Mouse (Mus musculus): Measurements from ENCODE around the gene Pkd1l1. TPM values are rescaled to one million over a fixed set of nuclear protein-coding genes. Genes with fewer than 3 reads are reported as not detected.

The Pkd1l1 gene
- polyA plus RNA-seq, 1 experiment from 2014 or later, result 0.19 TPM

DNA sequence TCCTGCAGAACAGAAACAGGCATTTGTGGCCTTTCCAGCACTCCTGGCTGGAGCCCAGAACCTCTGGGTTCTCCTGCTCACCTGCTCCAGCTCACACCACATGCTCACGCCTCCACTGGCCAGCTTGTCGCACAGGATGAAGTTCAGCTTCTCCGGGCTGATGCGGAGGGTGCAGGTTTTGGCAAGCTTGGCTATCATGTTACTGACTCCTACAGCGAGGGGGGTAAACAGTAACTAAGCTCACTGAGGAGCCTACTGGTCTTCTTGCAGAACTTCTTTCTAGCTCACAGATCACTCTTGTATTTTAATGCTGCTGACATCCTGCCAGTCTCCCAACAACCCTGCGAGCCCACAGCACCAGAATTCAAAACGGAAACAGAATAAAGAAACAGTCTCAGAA lies 37.4 kb upstream of the Pkd1l1 start:
- peak overlapping the region; percentile 82 for H3K9ac ChIP-seq (ENCODE audit: low read length)
- H3K4me2 ChIP-seq (replicated peaks; ENCODE audit: low read depth), result peak overlapping the region; percentile 65
- H3K27me3 ChIP-seq (ENCODE audit: control insufficient read depth, insufficient read depth, low read length), result no peaks in the 10 kb centered on the region
- H3K27ac ChIP-seq (replicated peaks), result peak overlapping the region; percentile 90
- peak; percentile 77 for ATAC-seq (ENCODE audit: low FRiP score, low TSS enrichment)
- WGBS, result 0% methylated on average over 7 of the region's 7 CpGs
- H3K9me3 ChIP-seq (ENCODE audit: control insufficient read depth, low read length), result no peaks in the 10 kb centered on the region
- TF ChIP-seq CTCF (IDR thresholded peaks at IDR 0.05; ENCODE audit: low read depth), result peak; percentile 13
- TF ChIP-seq EP300 (optimal IDR thresholded peaks at IDR 0.05), result no peak
- no peaks in the 10 kb centered on the region for H3K4me1 ChIP-seq (replicated peaks; ENCODE audit: control insufficient read depth, insufficient read depth)
- peak overlapping the region; percentile 80 for H3K4me3 ChIP-seq (ENCODE audit: low read depth, low read length)
- H3K36me3 ChIP-seq (ENCODE audit: control insufficient read depth, insufficient read depth, low read length), result 0 out of 2 replicates have a peak, but pooled peaks cover 2% of the 10 kb centered on the region
- peak; percentile 50 for DNase-seq (ENCODE audit: low spot score)

DNA sequence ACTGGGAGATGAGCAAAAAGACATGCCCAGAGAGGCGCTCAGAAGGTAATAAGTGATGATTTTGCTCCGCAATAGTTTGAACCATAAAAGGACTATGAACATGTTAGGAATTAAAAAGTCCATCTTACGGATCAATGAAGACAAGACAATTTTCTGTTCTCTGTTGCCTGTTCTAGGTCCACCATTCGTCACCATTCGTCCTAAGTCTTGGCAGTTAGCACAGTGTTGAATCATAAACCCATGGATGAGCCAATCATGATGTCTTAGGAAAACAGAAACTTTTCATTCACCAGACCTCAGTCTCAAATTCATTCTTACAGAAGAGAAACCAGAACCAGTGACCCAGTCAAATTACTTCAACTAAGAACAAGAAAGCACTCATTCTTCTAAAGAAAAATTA lies 35.7 kb upstream of the Pkd1l1 start:
- no peak overlapping the region for H3K27ac ChIP-seq (replicated peaks)
- peaks cover 4% of the 10 kb centered on the region for H3K36me3 ChIP-seq (ENCODE audit: control insufficient read depth, insufficient read depth, low read length)
- DNase-seq (ENCODE audit: low spot score) (no peak), ATAC-seq (ENCODE audit: low FRiP score, low TSS enrichment) (no peak)
- H3K27me3 ChIP-seq (ENCODE audit: control insufficient read depth, insufficient read depth, low read length), result no peaks in the 10 kb centered on the region
- H3K4me1 ChIP-seq (replicated peaks; ENCODE audit: control insufficient read depth, insufficient read depth), result no peaks in the 10 kb centered on the region
- 95% methylated on average over 5 of the region's 5 CpGs for WGBS
- TF ChIP-seq CTCF (IDR thresholded peaks at IDR 0.05; ENCODE audit: low read depth), result no peak
- TF ChIP-seq EP300 (optimal IDR thresholded peaks at IDR 0.05), result no peak
- H3K4me3 ChIP-seq (ENCODE audit: low read depth, low read length), result no peak overlapping the region
- no peak overlapping the region for H3K4me2 ChIP-seq (replicated peaks; ENCODE audit: low read depth)
- H3K9ac ChIP-seq (ENCODE audit: low read length), result no peak overlapping the region
- no peaks in the 10 kb centered on the region for H3K9me3 ChIP-seq (ENCODE audit: control insufficient read depth, low read length)

DNA sequence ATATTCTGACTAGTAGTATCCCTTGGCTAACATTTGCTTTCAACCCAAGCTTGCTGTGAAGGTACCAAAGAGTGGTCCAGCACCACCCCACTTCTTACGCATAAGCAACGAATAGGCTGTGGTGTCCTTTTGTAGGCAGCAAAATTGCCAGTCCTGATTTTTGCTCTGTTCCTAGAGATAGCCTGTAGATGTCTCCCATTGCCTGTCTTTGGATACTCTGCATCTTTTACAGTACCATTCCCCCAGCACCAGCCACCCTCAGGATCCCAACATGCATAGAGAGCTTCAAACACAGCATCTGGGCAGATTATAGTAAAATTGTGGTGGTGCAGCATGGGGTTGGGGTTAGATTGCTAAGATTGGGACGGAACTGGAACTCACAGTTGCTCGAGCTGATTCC lies 15.0 kb upstream of the Pkd1l1 start:
- TF ChIP-seq CTCF (IDR thresholded peaks at IDR 0.05; ENCODE audit: low read depth), result peak; percentile 29; the same call in 1 of the 2 replicates
- TF ChIP-seq EP300 (optimal IDR thresholded peaks at IDR 0.05), result no peak
- H3K36me3 ChIP-seq (ENCODE audit: control insufficient read depth, insufficient read depth, low read length), result 0 out of 2 replicates have a peak, but pooled peaks cover 2% of the 10 kb centered on the region
- DNase-seq (ENCODE audit: low spot score) (no peak), ATAC-seq (ENCODE audit: low FRiP score, low TSS enrichment) (no peak)
- WGBS, result 70% methylated on average over 4 of the region's 4 CpGs
- H3K4me2 ChIP-seq (replicated peaks; ENCODE audit: low read depth), result no peak overlapping the region
- no peak overlapping the region for H3K9ac ChIP-seq (ENCODE audit: low read length)
- H3K4me3 ChIP-seq (ENCODE audit: low read depth, low read length), result no peak overlapping the region
- no peaks in the 10 kb centered on the region for H3K4me1 ChIP-seq (replicated peaks; ENCODE audit: control insufficient read depth, insufficient read depth)
- H3K27ac ChIP-seq (replicated peaks), result no peak overlapping the region
- H3K9me3 ChIP-seq (ENCODE audit: control insufficient read depth, low read length), result no peaks in the 10 kb centered on the region
- no peaks in the 10 kb centered on the region for H3K27me3 ChIP-seq (ENCODE audit: control insufficient read depth, insufficient read depth, low read length)

DNA sequence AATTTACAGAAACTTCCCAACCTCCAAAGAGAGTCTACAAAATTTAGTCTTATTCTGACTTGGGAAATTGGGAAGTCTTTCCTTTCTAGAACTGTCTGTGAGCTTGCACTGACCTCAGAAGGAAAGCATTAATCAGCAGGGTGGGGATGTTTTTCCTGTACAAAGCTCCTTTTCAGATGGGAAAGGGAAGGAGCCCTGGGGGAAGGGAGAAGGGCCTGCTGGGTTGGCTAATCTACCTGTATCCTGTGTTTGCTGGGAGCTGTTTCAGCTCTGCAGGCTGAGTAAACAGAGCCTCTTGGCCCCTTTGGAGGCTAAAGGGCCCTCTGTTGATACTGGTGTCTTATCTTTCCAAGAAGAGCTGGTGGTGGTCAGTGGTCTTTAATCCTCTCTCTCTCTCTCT lies 13.0 kb upstream of the Pkd1l1 start:
- no peak for TF ChIP-seq CTCF (IDR thresholded peaks at IDR 0.05; ENCODE audit: low read depth)
- no peak for TF ChIP-seq EP300 (optimal IDR thresholded peaks at IDR 0.05)
- DNase-seq (ENCODE audit: low spot score) (peak; percentile 69), ATAC-seq (ENCODE audit: low FRiP score, low TSS enrichment) (peak; percentile 79)
- no peak overlapping the region for H3K4me2 ChIP-seq (replicated peaks; ENCODE audit: low read depth)
- no peaks in the 10 kb centered on the region for H3K4me1 ChIP-seq (replicated peaks; ENCODE audit: control insufficient read depth, insufficient read depth)
- H3K4me3 ChIP-seq (ENCODE audit: low read depth, low read length), result no peak overlapping the region
- 0 out of 2 replicates have a peak overlapping the region, but pooled peaks have one; percentile 40 for H3K27ac ChIP-seq (replicated peaks)
- no peaks in the 10 kb centered on the region for H3K27me3 ChIP-seq (ENCODE audit: control insufficient read depth, insufficient read depth, low read length)
- H3K9me3 ChIP-seq (ENCODE audit: control insufficient read depth, low read length), result no peaks in the 10 kb centered on the region
- no peak overlapping the region for H3K9ac ChIP-seq (ENCODE audit: low read length)
- no peaks in the 10 kb centered on the region for H3K36me3 ChIP-seq (ENCODE audit: control insufficient read depth, insufficient read depth, low read length)

DNA sequence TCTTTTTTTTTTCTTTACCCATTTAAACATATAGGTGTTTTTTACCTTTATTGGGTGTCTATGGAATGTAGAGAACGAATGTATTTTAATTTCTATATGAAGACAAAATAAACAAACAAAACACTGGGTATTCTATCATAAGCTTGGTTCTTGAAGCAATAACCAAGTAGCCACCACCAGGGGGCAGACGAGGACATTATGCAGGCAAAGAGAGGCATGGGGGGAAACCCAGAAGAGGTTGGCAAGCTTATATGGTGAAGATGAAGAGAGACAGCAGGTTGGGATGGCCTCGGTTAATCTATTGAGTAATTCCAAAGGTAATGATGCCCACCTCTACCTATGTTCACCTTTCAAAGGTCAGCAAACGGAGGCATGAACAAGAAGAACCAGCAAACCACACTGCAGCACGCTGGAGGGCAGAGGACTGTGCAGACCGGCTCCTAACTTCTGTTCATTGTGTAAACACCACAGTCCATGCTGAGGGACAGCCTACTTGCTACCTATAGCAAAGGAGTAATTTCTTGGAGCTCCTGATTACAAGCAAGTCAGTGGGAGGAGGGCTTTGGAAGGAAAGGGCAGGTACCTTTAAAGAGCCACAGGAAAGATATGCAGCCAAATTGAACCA lies 10.3 kb upstream of the Pkd1l1 start:
- H3K4me1 ChIP-seq (replicated peaks; ENCODE audit: control insufficient read depth, insufficient read depth), result no peaks in the 10 kb centered on the region
- no peaks in the 10 kb centered on the region for H3K27me3 ChIP-seq (ENCODE audit: control insufficient read depth, insufficient read depth, low read length)
- H3K4me3 ChIP-seq (ENCODE audit: low read depth, low read length), result no peak overlapping the region
- peak; percentile 83 for DNase-seq (ENCODE audit: low spot score)
- H3K27ac ChIP-seq (replicated peaks), result no peak overlapping the region
- WGBS, result 25% methylated on average over 6 of the region's 6 CpGs
- TF ChIP-seq EP300 (optimal IDR thresholded peaks at IDR 0.05), result no peak
- peak; percentile 89 for TF ChIP-seq CTCF (IDR thresholded peaks at IDR 0.05; ENCODE audit: low read depth)
- no peaks in the 10 kb centered on the region for H3K36me3 ChIP-seq (ENCODE audit: control insufficient read depth, insufficient read depth, low read length)
- H3K9ac ChIP-seq (ENCODE audit: low read length), result no peak overlapping the region
- no peak overlapping the region for H3K4me2 ChIP-seq (replicated peaks; ENCODE audit: low read depth)
- H3K9me3 ChIP-seq (ENCODE audit: control insufficient read depth, low read length), result no peaks in the 10 kb centered on the region
- peak; percentile 57; the same call in 1 of the 2 replicates for ATAC-seq (ENCODE audit: low FRiP score, low TSS enrichment)

DNA sequence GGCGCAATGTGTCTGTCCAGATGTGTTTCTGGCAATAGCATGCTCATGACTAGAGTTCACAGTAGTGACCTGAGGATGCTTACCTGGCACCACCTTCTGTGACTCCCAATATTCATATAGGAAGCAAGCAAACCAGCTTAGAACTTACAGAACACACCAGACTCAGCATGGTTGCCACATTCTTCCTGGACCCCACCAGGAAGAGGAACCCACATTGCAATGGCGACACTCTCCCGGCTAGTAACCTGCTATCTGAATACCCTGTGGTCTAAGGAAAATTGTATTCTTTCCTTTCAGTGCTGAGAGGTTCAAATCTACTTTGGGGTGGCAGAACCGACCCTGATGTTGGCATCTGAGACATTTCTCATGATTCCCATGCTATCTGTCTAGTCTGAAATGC lies 5.1 kb upstream of the Pkd1l1 start:
- DNase-seq (ENCODE audit: low spot score), result no peak
- no peaks in the 10 kb centered on the region for H3K27me3 ChIP-seq (ENCODE audit: control insufficient read depth, insufficient read depth, low read length)
- no peaks in the 10 kb centered on the region for H3K36me3 ChIP-seq (ENCODE audit: control insufficient read depth, insufficient read depth, low read length)
- no peak for ATAC-seq (ENCODE audit: low FRiP score, low TSS enrichment)
- no peak overlapping the region for H3K4me2 ChIP-seq (replicated peaks; ENCODE audit: low read depth)
- no peak overlapping the region for H3K9ac ChIP-seq (ENCODE audit: low read length)
- no peaks in the 10 kb centered on the region for H3K4me1 ChIP-seq (replicated peaks; ENCODE audit: control insufficient read depth, insufficient read depth)
- H3K27ac ChIP-seq (replicated peaks), result no peak overlapping the region
- no peaks in the 10 kb centered on the region for H3K9me3 ChIP-seq (ENCODE audit: control insufficient read depth, low read length)
- H3K4me3 ChIP-seq (ENCODE audit: low read depth, low read length), result no peak overlapping the region
- TF ChIP-seq EP300 (optimal IDR thresholded peaks at IDR 0.05) (no peak), CTCF (IDR thresholded peaks at IDR 0.05; ENCODE audit: low read depth) (no peak)
- 82% methylated on average over 4 of the region's 4 CpGs for WGBS
